Mouse (Mus musculus): ENCODE results near the gene Lrrc75a. TPM values are rescaled to one million over a fixed set of nuclear protein-coding genes. Genes with fewer than 3 reads are reported as not detected.

The Lrrc75a gene
- polyA plus RNA-seq, 1 experiment from 2014 or later: 8.4 TPM

GRCm38 (mm10) chr11:62629352-62630224, 18.7 kb downstream of the Lrrc75a start:
- WGBS: 3% methylated on average over 9 of the region's 9 CpGs
- H3K36me3 ChIP-seq (ENCODE audit: control insufficient read depth, insufficient read depth, low read length): no peaks in the 10 kb centered on the region
- H3K27ac ChIP-seq (ENCODE audit: low read depth, low read length): peak overlapping the region; percentile 56
- no peaks in the 10 kb centered on the region for H3K27me3 ChIP-seq (replicated peaks; ENCODE audit: control insufficient read depth, insufficient read depth, low read length)
- H3K9me3 ChIP-seq (ENCODE audit: control insufficient read depth, low read length): no peaks in the 10 kb centered on the region
- peaks cover 26% of the 10 kb centered on the region for H3K4me1 ChIP-seq (ENCODE audit: control insufficient read depth, insufficient read depth, low read depth, low read length)
- peak overlapping the region; percentile 42 for H3K4me2 ChIP-seq (ENCODE audit: low read length)
- no peak overlapping the region for H3K9ac ChIP-seq (ENCODE audit: low read depth, low read length)
- H3K4me3 ChIP-seq (ENCODE audit: low read length): no peak overlapping the region
- ATAC-seq: no peak

- Histone ChIP-seq H3K9ac (ENCODE audit: low read depth, low read length) (no peak overlapping the region), H3K4me2 (ENCODE audit: low read length) (no peak overlapping the region), H3K36me3 (ENCODE audit: control insufficient read depth, insufficient read depth, low read length) (no peaks in the 10 kb centered on the region), H3K27me3 (replicated peaks; ENCODE audit: control insufficient read depth, insufficient read depth, low read length) (no peaks in the 10 kb centered on the region), H3K27ac (ENCODE audit: low read depth, low read length) (peak overlapping the region; percentile 13; the same call in 1 of the 2 replicates), H3K9me3 (ENCODE audit: control insufficient read depth, low read length) (no peaks in the 10 kb centered on the region), H3K4me1 (ENCODE audit: control insufficient read depth, insufficient read depth, low read depth, low read length) (peaks cover 17% of the 10 kb centered on the region), H3K4me3 (ENCODE audit: low read length) (no peak overlapping the region)
- 49% methylated on average over 10 of the region's 10 CpGs for WGBS
- peak; percentile 55 for ATAC-seq
These were observed 23.7 kb downstream of the Lrrc75a start for GRCm38 (mm10) chr11:62624341-62625291.

- Histone ChIP-seq H3K4me2 (ENCODE audit: low read length) (no peak overlapping the region), H3K9me3 (ENCODE audit: control insufficient read depth, low read length) (no peaks in the 10 kb centered on the region), H3K27me3 (replicated peaks; ENCODE audit: control insufficient read depth, insufficient read depth, low read length) (no peaks in the 10 kb centered on the region), H3K36me3 (ENCODE audit: control insufficient read depth, insufficient read depth, low read length) (no peaks in the 10 kb centered on the region), H3K9ac (ENCODE audit: low read depth, low read length) (no peak overlapping the region), H3K27ac (ENCODE audit: low read depth, low read length) (no peak overlapping the region), H3K4me1 (ENCODE audit: control insufficient read depth, insufficient read depth, low read depth, low read length) (peaks cover 9% of the 10 kb centered on the region; the same call in 1 of the 2 replicates), H3K4me3 (ENCODE audit: low read length) (no peak overlapping the region)
- no peak for ATAC-seq
- 36% methylated on average over 4 of the region's 4 CpGs for WGBS
These were observed 25.5 kb downstream of the Lrrc75a start for GRCm38 (mm10) chr11:62622850-62623249.

DNA sequence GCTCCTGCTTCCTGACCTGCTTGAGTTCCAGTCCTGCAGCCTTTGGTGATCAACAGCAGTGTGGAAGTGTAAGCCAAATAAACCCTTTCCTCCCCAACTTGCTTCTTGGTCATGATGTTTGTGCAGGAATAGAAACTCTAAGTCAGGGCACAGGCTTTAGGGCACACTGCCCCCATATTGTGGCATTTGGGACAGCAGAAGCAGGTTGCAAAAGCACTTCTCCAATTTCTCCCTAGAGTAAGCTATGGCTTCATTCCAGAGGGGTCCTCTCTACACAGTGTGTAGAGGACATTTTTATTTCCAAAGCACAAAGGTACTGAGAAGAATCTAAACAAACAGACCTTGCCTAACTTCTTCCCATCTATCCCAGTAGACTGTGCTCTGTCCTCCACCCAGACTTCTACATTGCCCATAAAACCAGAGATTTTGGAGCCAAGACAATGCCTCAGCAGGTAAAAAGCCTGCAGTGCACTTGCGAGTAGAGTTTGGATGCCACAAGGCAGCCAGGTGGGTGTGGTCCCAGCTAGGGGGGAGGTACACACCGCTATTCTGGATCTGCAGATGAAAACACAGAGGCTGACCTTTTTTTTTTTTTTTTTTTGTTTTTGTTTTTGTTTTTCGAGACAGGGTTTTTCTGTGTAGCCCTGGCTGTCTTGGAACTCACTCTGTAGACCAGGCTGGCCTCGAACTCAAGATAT, 26.6 kb downstream of the Lrrc75a start:
- H3K9me3 ChIP-seq (ENCODE audit: control insufficient read depth, low read length): no peaks in the 10 kb centered on the region
- no peak overlapping the region for H3K9ac ChIP-seq (ENCODE audit: low read depth, low read length)
- peaks cover 9% of the 10 kb centered on the region; the same call in 1 of the 2 replicates for H3K4me1 ChIP-seq (ENCODE audit: control insufficient read depth, insufficient read depth, low read depth, low read length)
- WGBS: 86% methylated on average over 4 of the region's 4 CpGs
- no peak for ATAC-seq
- H3K4me3 ChIP-seq (ENCODE audit: low read length): no peak overlapping the region
- H3K36me3 ChIP-seq (ENCODE audit: control insufficient read depth, insufficient read depth, low read length): no peaks in the 10 kb centered on the region
- H3K27me3 ChIP-seq (replicated peaks; ENCODE audit: control insufficient read depth, insufficient read depth, low read length): no peaks in the 10 kb centered on the region
- H3K27ac ChIP-seq (ENCODE audit: low read depth, low read length): no peak overlapping the region
- no peak overlapping the region for H3K4me2 ChIP-seq (ENCODE audit: low read length)

DNA sequence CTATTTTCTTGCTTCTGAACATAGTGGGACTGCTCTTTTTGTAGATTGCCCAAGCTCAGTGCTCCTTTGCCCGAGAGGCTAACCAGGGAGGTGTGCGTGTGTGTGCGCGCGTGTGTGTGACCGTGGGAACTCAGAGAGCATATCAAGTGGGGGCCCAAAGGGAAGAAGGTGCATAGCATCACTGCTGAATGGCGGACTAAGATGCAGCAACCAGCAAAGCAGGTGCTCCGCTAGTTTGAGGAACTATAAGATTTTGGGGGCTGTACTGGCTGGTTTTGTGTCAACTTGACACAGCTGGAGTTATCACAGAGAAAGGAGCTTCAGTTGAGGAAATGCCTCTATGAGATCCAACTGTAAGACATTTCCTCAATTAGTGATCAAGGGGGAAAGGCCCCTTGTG, 27.2 kb downstream of the Lrrc75a start:
- H3K4me1 ChIP-seq (ENCODE audit: control insufficient read depth, insufficient read depth, low read depth, low read length): peaks cover 9% of the 10 kb centered on the region; the same call in 1 of the 2 replicates
- H3K36me3 ChIP-seq (ENCODE audit: control insufficient read depth, insufficient read depth, low read length): no peaks in the 10 kb centered on the region
- H3K9me3 ChIP-seq (ENCODE audit: control insufficient read depth, low read length): no peaks in the 10 kb centered on the region
- H3K4me2 ChIP-seq (ENCODE audit: low read length): no peak overlapping the region
- no peak for ATAC-seq
- no peak overlapping the region for H3K27ac ChIP-seq (ENCODE audit: low read depth, low read length)
- no peak overlapping the region for H3K4me3 ChIP-seq (ENCODE audit: low read length)
- H3K27me3 ChIP-seq (replicated peaks; ENCODE audit: control insufficient read depth, insufficient read depth, low read length): no peaks in the 10 kb centered on the region
- WGBS: 92% methylated on average over 8 of the region's 8 CpGs
- H3K9ac ChIP-seq (ENCODE audit: low read depth, low read length): no peak overlapping the region

GRCm38 (mm10) chr11:62615456-62615855, 32.9 kb downstream of the Lrrc75a start:
- H3K9ac ChIP-seq (ENCODE audit: low read depth, low read length): no peak overlapping the region
- H3K4me1 ChIP-seq (ENCODE audit: control insufficient read depth, insufficient read depth, low read depth, low read length): peaks cover 10% of the 10 kb centered on the region
- no peaks in the 10 kb centered on the region for H3K9me3 ChIP-seq (ENCODE audit: control insufficient read depth, low read length)
- no peak overlapping the region for H3K4me2 ChIP-seq (ENCODE audit: low read length)
- WGBS: 87% methylated on average over 4 of the region's 4 CpGs
- H3K36me3 ChIP-seq (ENCODE audit: control insufficient read depth, insufficient read depth, low read length): no peaks in the 10 kb centered on the region
- no peak overlapping the region for H3K27ac ChIP-seq (ENCODE audit: low read depth, low read length)
- no peaks in the 10 kb centered on the region for H3K27me3 ChIP-seq (replicated peaks; ENCODE audit: control insufficient read depth, insufficient read depth, low read length)
- ATAC-seq: no peak
- no peak overlapping the region for H3K4me3 ChIP-seq (ENCODE audit: low read length)

DNA sequence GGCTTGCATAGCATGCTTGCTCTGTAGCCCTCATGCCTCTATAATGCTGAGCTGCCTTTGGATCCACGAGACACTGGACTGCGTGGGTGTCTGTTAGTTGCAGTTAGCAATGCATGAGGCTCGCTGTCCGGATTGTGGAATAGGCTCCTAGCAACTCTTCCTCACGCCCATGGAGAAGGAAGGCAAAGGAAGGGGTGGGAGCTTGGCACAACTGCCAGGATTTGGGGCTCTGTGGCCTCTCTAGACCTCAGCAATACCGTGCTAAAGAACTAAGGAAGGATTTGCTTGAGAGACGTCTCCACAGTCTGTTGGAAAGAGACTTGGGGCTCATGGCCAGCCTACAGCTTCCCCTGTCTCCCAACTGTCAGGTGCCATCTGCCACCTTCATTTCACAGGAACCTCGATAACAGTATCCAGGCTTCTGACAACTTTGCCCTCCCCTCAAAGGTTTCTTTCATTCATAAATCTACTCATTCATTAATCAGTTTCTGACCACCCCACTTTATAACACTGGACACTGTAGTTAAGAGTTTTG, 33.4 kb downstream of the Lrrc75a start:
- Histone ChIP-seq H3K27me3 (replicated peaks; ENCODE audit: control insufficient read depth, insufficient read depth, low read length) (no peaks in the 10 kb centered on the region), H3K4me2 (ENCODE audit: low read length) (no peak overlapping the region), H3K9ac (ENCODE audit: low read depth, low read length) (no peak overlapping the region), H3K9me3 (ENCODE audit: control insufficient read depth, low read length) (no peaks in the 10 kb centered on the region), H3K4me3 (ENCODE audit: low read length) (no peak overlapping the region), H3K4me1 (ENCODE audit: control insufficient read depth, insufficient read depth, low read depth, low read length) (peaks cover 10% of the 10 kb centered on the region), H3K36me3 (ENCODE audit: control insufficient read depth, insufficient read depth, low read length) (no peaks in the 10 kb centered on the region), H3K27ac (ENCODE audit: low read depth, low read length) (peak overlapping the region; percentile 92)
- no peak for ATAC-seq
- 55% methylated on average over 8 of the region's 8 CpGs for WGBS

- peak overlapping the region; percentile 21 for H3K4me3 ChIP-seq (ENCODE audit: low read length)
- peak overlapping the region; percentile 92 for H3K27ac ChIP-seq (ENCODE audit: low read depth, low read length)
- 3% methylated on average over 19 of the region's 19 CpGs for WGBS
- no peaks in the 10 kb centered on the region for H3K36me3 ChIP-seq (ENCODE audit: control insufficient read depth, insufficient read depth, low read length)
- no peaks in the 10 kb centered on the region for H3K9me3 ChIP-seq (ENCODE audit: control insufficient read depth, low read length)
- H3K27me3 ChIP-seq (replicated peaks; ENCODE audit: control insufficient read depth, insufficient read depth, low read length): no peaks in the 10 kb centered on the region
- peak; percentile 96 for ATAC-seq
- H3K4me1 ChIP-seq (ENCODE audit: control insufficient read depth, insufficient read depth, low read depth, low read length): peaks cover 10% of the 10 kb centered on the region
- peak overlapping the region; percentile 53 for H3K9ac ChIP-seq (ENCODE audit: low read depth, low read length)
- H3K4me2 ChIP-seq (ENCODE audit: low read length): peak overlapping the region; percentile 49
These were observed 34.5 kb downstream of the Lrrc75a start for GRCm38 (mm10) chr11:62613657-62614365.

Measured in hindbrain, embryonic 16.5 days (tissue).